Mouse (Mus musculus): ENCODE measurements around the gene Zic4. TPM values are rescaled to one million over a fixed set of nuclear protein-coding genes. Genes with fewer than 3 reads are reported as not detected.

The Zic4 gene
- polyA plus RNA-seq (2011; ENCODE audit: insufficient read length, low read depth, missing spikeins), result 1.6 and 2.6 TPM in 2 replicates

- no peaks in the 10 kb centered on the region for H3K4me1 ChIP-seq (ENCODE audit: control insufficient read depth, insufficient read depth, low read length)
- TF ChIP-seq CTCF (IDR thresholded peaks at IDR 0.05; ENCODE audit: borderline replicate concordance, insufficient read depth, low read length) (no peak), POLR2A (IDR thresholded peaks at IDR 0.05; ENCODE audit: low read depth, low read length) (no peak)
- H3K4me3 ChIP-seq (ENCODE audit: insufficient read depth, low read length), result peak within 1 kb of the TSS; percentile 45
- H3K27ac ChIP-seq (ENCODE audit: insufficient read depth, low read length), result no peak within 1 kb of the TSS
Measured at GRCm38 (mm10) chr9:91361856-91362601, at the start of gene Zic4. Zic4 (plus strand) TSS chr9:91362413.

- Histone ChIP-seq H3K27ac (ENCODE audit: insufficient read depth, low read length) (no peak overlapping the region), H3K4me3 (ENCODE audit: insufficient read depth, low read length) (no peak overlapping the region), H3K4me1 (ENCODE audit: control insufficient read depth, insufficient read depth, low read length) (no peaks in the 10 kb centered on the region)
- TF ChIP-seq POLR2A (IDR thresholded peaks at IDR 0.05; ENCODE audit: low read depth, low read length) (no peak), CTCF (IDR thresholded peaks at IDR 0.05; ENCODE audit: borderline replicate concordance, insufficient read depth, low read length) (no peak)
Measured at GRCm38 (mm10) chr9:91347591-91347990, 14.6 kb upstream of the Zic4 start.

- TF ChIP-seq CTCF (IDR thresholded peaks at IDR 0.05; ENCODE audit: borderline replicate concordance, insufficient read depth, low read length), result no peak
- TF ChIP-seq POLR2A (IDR thresholded peaks at IDR 0.05; ENCODE audit: low read depth, low read length), result no peak
- Histone ChIP-seq H3K27ac (ENCODE audit: insufficient read depth, low read length) (no peak overlapping the region), H3K4me1 (ENCODE audit: control insufficient read depth, insufficient read depth, low read length) (no peaks in the 10 kb centered on the region), H3K4me3 (ENCODE audit: insufficient read depth, low read length) (no peak overlapping the region)
Measured at GRCm38 (mm10) chr9:91348746-91349145, 13.5 kb upstream of the Zic4 start.

- Histone ChIP-seq H3K27ac (ENCODE audit: insufficient read depth, low read length) (peak overlapping the region; percentile 26; the same call in 1 of the 2 replicates), H3K4me3 (ENCODE audit: insufficient read depth, low read length) (no peak overlapping the region), H3K4me1 (ENCODE audit: control insufficient read depth, insufficient read depth, low read length) (no peaks in the 10 kb centered on the region)
- TF ChIP-seq POLR2A (IDR thresholded peaks at IDR 0.05; ENCODE audit: low read depth, low read length) (no peak), CTCF (IDR thresholded peaks at IDR 0.05; ENCODE audit: borderline replicate concordance, insufficient read depth, low read length) (no peak)
Measured at GRCm38 (mm10) chr9:91350211-91350791, 11.9 kb upstream of the Zic4 start.

GRCm38 (mm10) chr9:91350861-91351291 lies 11.3 kb upstream of the Zic4 start:
- no peak overlapping the region for H3K4me3 ChIP-seq (ENCODE audit: insufficient read depth, low read length)
- peak overlapping the region; percentile 26; the same call in 1 of the 2 replicates for H3K27ac ChIP-seq (ENCODE audit: insufficient read depth, low read length)
- H3K4me1 ChIP-seq (ENCODE audit: control insufficient read depth, insufficient read depth, low read length), result no peaks in the 10 kb centered on the region
- no peak for TF ChIP-seq CTCF (IDR thresholded peaks at IDR 0.05; ENCODE audit: borderline replicate concordance, insufficient read depth, low read length)
- no peak for TF ChIP-seq POLR2A (IDR thresholded peaks at IDR 0.05; ENCODE audit: low read depth, low read length)

GRCm38 (mm10) chr9:91351361-91351760 lies 10.9 kb upstream of the Zic4 start:
- Histone ChIP-seq H3K4me1 (ENCODE audit: control insufficient read depth, insufficient read depth, low read length) (no peaks in the 10 kb centered on the region), H3K27ac (ENCODE audit: insufficient read depth, low read length) (peak overlapping the region; percentile 26), H3K4me3 (ENCODE audit: insufficient read depth, low read length) (no peak overlapping the region)
- TF ChIP-seq CTCF (IDR thresholded peaks at IDR 0.05; ENCODE audit: borderline replicate concordance, insufficient read depth, low read length), result no peak
- no peak for TF ChIP-seq POLR2A (IDR thresholded peaks at IDR 0.05; ENCODE audit: low read depth, low read length)

- Histone ChIP-seq H3K4me3 (ENCODE audit: insufficient read depth, low read length) (no peak overlapping the region), H3K27ac (ENCODE audit: insufficient read depth, low read length) (peak overlapping the region; percentile 3; the same call in 1 of the 2 replicates), H3K4me1 (ENCODE audit: control insufficient read depth, insufficient read depth, low read length) (no peaks in the 10 kb centered on the region)
- TF ChIP-seq CTCF (IDR thresholded peaks at IDR 0.05; ENCODE audit: borderline replicate concordance, insufficient read depth, low read length), result no peak
- TF ChIP-seq POLR2A (IDR thresholded peaks at IDR 0.05; ENCODE audit: low read depth, low read length), result no peak
Measured at GRCm38 (mm10) chr9:91351961-91352411, 10.2 kb upstream of the Zic4 start.

GRCm38 (mm10) chr9:91352786-91353185 lies 9.4 kb upstream of the Zic4 start:
- Histone ChIP-seq H3K4me1 (ENCODE audit: control insufficient read depth, insufficient read depth, low read length) (no peaks in the 10 kb centered on the region), H3K4me3 (ENCODE audit: insufficient read depth, low read length) (no peak overlapping the region), H3K27ac (ENCODE audit: insufficient read depth, low read length) (no peak overlapping the region)
- TF ChIP-seq CTCF (IDR thresholded peaks at IDR 0.05; ENCODE audit: borderline replicate concordance, insufficient read depth, low read length) (no peak), POLR2A (IDR thresholded peaks at IDR 0.05; ENCODE audit: low read depth, low read length) (no peak)

- no peak overlapping the region for H3K27ac ChIP-seq (ENCODE audit: insufficient read depth, low read length)
- no peak for TF ChIP-seq CTCF (IDR thresholded peaks at IDR 0.05; ENCODE audit: borderline replicate concordance, insufficient read depth, low read length)
- TF ChIP-seq POLR2A (IDR thresholded peaks at IDR 0.05; ENCODE audit: low read depth, low read length), result no peak
- H3K4me1 ChIP-seq (ENCODE audit: control insufficient read depth, insufficient read depth, low read length), result no peaks in the 10 kb centered on the region
- no peak overlapping the region for H3K4me3 ChIP-seq (ENCODE audit: insufficient read depth, low read length)
Measured at GRCm38 (mm10) chr9:91353551-91354433, 8.4 kb upstream of the Zic4 start.

Data from embryonic fibroblast, embryonic 13.5 days (primary cell).